Mouse (Mus musculus) ES-Bruce4 (cell line): ENCODE measurements around the gene Gm21969.

Experiments
- CTCF ChIP-seq: IDR thresholded peaks from one replicate; pipeline ENCODE4 v1.8.1; 2011; ENCODE audit warnings: low read depth, low read length
- EP300 ChIP-seq: IDR thresholded peaks from 2 replicates; pipeline ENCODE4 v1.6.1; 2011; ENCODE audit warnings: low read depth, low read length; ENCODE audit not compliant: insufficient read depth
- POLR2A ChIP-seq: IDR thresholded peaks from one replicate; pipeline ENCODE4 v1.8.1; 2011; ENCODE audit warnings: low read length; ENCODE audit not compliant: insufficient read depth

DNA sequence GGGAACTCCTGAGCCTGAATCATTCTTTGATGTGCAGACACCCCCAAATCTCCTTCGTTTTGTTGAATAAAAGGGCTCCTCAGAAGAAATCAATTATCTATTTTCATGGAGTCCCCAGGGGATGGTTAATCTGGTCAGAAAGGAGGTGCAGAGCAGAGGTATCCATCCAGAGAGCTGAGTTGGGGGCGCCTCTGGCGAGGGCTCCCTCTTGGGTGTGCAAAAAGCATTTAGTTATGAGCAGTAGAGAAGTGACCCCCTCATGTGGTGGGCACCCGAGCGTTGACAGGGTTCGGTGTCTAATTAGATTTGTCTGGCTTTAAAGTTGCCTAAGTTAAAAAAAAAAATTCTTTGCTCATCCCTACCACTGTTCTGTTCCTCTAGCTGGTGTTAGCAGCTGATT, 8.0 kb downstream of the Gm21969 start:
- TF ChIP-seq CTCF, result no peak
- no peak for TF ChIP-seq POLR2A
- TF ChIP-seq EP300, result no peak
